Mouse (Mus musculus) brain, embryonic 14.5 days (tissue): Measurements from ENCODE around the gene Vill.

Source experiments
- CTCF ChIP-seq: fragments of 200-500 bp; IDR thresholded peaks from 2 replicates; pipeline ENCODE4 v1.5.1; 2012; ENCODE audit warnings: inconsistent platforms, mild to moderate bottlenecking, moderate library complexity, borderline replicate concordance; ENCODE audit not compliant: insufficient read depth, insufficient read length; ENCODE audit errors: extremely low read depth
- POLR2A ChIP-seq: fragments of 200-500 bp; IDR thresholded peaks from 2 replicates; pipeline ENCODE4 v1.6.1; 2012; ENCODE audit warnings: mild to moderate bottlenecking, inconsistent platforms, borderline replicate concordance; ENCODE audit not compliant: poor library complexity, insufficient read depth, insufficient read length, severe bottlenecking; ENCODE audit errors: extremely low read depth

DNA sequence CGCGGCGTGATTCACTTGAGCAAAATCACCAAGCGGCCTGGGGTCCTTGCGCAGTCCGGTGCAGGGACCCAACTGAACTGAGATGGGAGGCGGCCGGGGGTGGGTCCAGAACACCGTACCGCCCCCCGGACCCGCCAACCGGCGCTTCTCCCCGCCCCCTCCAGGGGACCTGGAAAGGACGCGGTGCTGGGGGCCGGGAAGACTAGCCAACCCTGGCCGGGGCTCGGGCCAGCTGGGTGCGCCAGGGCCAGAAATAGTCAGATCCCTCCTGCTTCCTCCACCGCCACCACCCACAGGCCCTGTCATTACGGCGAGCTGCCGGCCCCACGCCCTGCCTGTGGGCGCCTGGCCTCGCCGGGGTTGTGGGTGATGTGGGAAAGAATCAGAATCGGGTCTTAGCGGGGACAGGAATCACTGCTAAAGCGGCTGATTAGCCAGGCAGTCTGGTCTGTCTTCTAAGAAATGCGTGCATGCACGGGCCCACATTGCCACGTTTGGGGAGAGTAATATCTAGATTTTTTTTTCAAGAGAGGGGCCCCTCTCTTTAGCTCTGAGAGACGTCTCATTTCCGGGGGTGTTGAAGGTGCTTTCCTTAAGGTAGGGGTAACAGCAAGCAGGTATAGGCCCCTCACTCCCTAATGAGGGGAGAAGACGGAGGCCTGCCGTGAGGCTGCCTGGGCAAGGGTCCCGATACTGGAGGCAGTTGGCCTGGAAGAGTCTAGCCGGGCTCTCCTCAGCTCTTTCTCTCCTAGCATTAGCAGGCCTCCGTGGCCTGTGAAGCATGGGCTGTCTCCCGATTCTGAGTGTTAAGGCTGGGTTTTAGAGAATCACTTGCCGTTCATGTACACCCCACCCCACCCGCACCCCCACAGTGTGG, 41.1 kb downstream of the Vill start, which contains the start of gene Plcd1:
- TF ChIP-seq CTCF (no peak), POLR2A (0 out of 2 replicates have a peak, but pooled peaks have one; percentile 18)
